ENCODE assay signal across 12 mouse cellular contexts in the genomic region with DNA sequence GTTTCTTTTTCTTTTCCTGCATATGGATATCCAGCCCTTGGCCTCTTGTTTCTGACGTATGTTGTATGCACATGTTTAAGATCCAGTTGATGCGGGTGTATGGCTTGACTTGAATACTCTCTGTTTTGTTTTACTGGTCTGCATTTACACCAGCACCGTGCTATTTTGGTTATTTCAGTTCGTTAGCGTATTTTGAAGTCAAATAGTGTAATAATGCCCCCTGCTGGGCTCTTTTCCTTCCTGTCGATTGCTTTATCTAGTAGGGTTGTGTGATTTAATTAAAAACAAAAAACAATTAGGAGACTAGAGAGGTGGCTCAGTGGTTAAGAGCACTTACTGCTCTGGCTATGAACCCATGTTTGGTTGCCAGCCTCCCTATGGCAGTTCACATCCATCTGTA. TPM values are rescaled to one million over a fixed set of nuclear protein-coding genes. Genes with fewer than 3 reads are reported as not detected.
DNase-seq lines count a peak whose midpoint lies in the region; TF ChIP-seq lines count a peak whose summit lies in the region.
"Had no signal": no experiment of that assay in that cellular context is flagged by ENCODE, and none has a peak within 500 bp of the region (broad histone marks: within the 10 kb centered on the region; RNA-seq: fewer than 3 reads in every experiment).

No protein-coding gene starts in this region.

- peak; percentile 16 for DNase-seq in kidney, postnatal 10 days
- DNase-seq in kidney, adult 18-20 months, result no peak
- DNase-seq in 416B (ENCODE audit: low read depth) (peak; percentile 72), ES-CJ7 (ENCODE audit: low read depth, low spot score) (peak; percentile 15)
- peak; percentile 31 to 49 for DNase-seq in layer of hippocampus, adult 2 months (ENCODE audit: low spot score in 2 of 2)
- DNase-seq in cerebellum, adult 11 months, result no peak
- DNase-seq in gastrocnemius, postnatal 14 days, result no peak
- DNase-seq: cerebellum, postnatal 25 days had no signal

- H3K27ac ChIP-seq in layer of hippocampus, adult 2 months, result no peak overlapping the region
- H3K27ac ChIP-seq: heart, embryonic 13.5 days; kidney, embryonic 15.5 days; limb, embryonic 12.5 days had no signal

- peak; percentile 73 for TF ChIP-seq CTCF in layer of hippocampus, adult 2 months (conservative IDR thresholded peaks at IDR 0.05)

- intact Hi-C loops in gastrocnemius, postnatal 14 days (cut with DNase I; ENCODE audit: low total_unique reads), result no loop called here

- H3K4me3 ChIP-seq in layer of hippocampus, adult 2 months, result no peak overlapping the region
- H3K4me3 ChIP-seq: heart, embryonic 13.5 days; kidney, embryonic 15.5 days; limb, embryonic 12.5 days; megakaryocyte, embryonic 14.5 days had no signal

RNA-seq across cellular contexts. Expression of gene Rgmb, which starts 52.9 kb away (rescaled TPM):
- 10 to 100 TPM; 74.0 to 79.9 TPM for total RNA-seq in layer of hippocampus, adult 2 months (2021)
- 10 to 100 TPM; 41.5 to 45.0 TPM for total RNA-seq in gastrocnemius, postnatal 14 days (2021)

Comparison
In these comparisons a context has a peak if more than half of its experiments do, and no peak if none do; other contexts are left out.
1. DNase-seq: peak in kidney, postnatal 10 days (single experiment), 416B (single experiment), ES-CJ7 (single experiment) and layer of hippocampus, adult 2 months (2 of 2); none in kidney, adult 18-20 months (single experiment), cerebellum, adult 11 months (single experiment) and gastrocnemius, postnatal 14 days (single experiment).